Mouse (Mus musculus): ENCODE data around the gene 1810024B03Rik. TPM values are rescaled to one million over a fixed set of nuclear protein-coding genes. Genes with fewer than 3 reads are reported as not detected.

Gene 1810024B03Rik
- 1.1 TPM for polyA plus RNA-seq (2014; fragmentation: Illumina TruSeq; extraction: RNeasy Lipid Tissue Mini Kit (QIAGEN cat#74804))

GRCm38 (mm10) chr2:127207547-127208451, at the start of gene 1810024B03Rik, which contains the start of gene Snrnp200:
1810024B03Rik (minus strand) TSS chr2:127208280.
Snrnp200 (plus strand) TSS chr2:127208386.

DNA sequence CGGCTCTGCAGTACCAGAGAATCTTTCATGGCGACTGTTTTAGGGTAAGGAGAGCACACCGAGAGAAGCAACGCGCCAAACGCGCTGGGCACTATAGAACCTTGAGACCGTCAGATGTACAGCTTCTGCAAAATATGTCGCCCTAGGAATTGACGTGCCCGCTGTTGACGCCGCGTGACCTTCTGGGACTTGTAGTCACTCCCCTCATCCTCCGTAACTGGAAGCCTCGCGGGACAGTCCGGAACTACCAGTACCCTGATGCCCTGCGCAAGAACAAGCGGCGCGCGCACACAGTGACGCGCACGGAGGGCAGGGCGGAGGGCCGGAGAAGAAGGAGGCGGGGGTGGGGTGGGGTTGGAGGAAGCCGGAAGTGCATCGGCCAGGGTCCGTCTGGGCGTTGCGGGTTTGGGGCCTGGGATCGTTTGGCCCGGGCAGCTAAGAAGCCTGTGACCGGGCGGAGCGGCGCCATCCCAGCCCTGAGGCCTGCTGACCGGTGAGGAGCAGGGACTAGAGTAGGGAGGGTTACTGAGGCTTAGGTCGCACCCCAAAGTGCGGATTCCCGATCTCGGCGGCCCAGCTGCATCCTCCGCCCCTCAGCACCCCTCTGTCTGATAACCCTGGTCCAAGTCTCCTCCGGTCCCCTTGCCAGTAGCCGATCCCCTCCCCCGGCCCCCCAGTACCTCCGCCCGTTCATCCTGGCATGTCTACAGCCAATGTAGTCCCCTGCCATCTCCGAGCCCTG, 39.7 kb upstream of the 1810024B03Rik start, which contains the start of the genes Ciao1 and Tmem127:
TSS of gene Ciao1 (minus strand) at position 225 of the 742 bp plus-strand sequence.
TSS of gene Tmem127 (plus strand) at position 317 of the 742 bp plus-strand sequence.

DNA sequence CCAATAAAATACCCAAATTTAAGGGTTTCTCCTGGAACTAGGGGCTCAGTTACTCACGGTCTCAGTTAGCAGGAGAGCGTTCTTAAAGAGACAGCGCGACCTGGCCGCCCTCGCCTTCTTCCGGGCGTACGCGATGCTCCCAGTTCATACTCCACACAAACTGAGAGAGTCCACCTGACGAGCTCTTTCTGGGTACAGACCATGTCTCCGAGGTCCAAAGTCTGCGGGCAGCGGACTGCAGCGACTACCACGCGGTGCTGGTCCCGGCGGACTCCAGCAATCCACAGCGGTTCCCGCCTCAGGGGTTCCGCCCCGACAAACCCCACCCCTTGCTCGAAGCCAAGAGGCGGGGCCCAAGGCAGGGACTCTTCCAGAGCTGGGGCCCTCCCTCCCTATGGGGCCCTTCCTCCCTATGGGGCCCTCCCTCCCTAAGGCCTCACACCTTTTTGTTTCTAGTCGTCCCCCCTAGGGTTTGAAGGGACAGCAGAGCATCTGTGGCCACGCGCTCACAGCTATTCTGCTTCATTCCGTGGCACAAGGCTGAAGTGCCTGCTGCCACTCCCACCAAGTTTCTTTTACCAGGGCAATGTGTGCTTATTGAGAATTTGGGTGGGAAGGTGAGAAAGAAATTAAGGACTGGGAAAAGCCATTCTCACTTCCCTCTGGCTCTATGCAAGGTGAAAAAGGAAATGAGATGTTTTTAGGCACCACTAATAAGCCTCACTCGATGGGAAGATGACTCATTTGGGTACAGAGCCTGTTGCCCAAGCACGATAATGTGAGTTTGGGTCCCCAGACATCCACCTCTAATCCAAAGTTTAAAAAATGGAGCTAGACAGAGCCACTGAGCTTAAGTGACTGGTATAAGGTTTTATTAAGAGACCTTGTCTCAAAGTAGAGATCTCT, 64.7 kb downstream of the 1810024B03Rik start, which contains the start of gene Itpripl1:
TSS of gene Itpripl1 (minus strand) at position 285 of the 906 bp plus-strand sequence.

Other genes starting within 250 kb of the 1810024B03Rik start
- gene Ap4e1, start 199.6 kb downstream of the 1810024B03Rik start, polyA plus RNA-seq (2014; fragmentation: Illumina TruSeq; extraction: RNeasy Lipid Tissue Mini Kit (QIAGEN cat#74804)): 31.5 TPM
- 19.2 TPM for gene Blvra, start 137.6 kb downstream of the 1810024B03Rik start, polyA plus RNA-seq (2014; fragmentation: Illumina TruSeq; extraction: RNeasy Lipid Tissue Mini Kit (QIAGEN cat#74804))
- 32.9 TPM for gene Ncaph, start 74.3 kb downstream of the 1810024B03Rik start, polyA plus RNA-seq (2014; fragmentation: Illumina TruSeq; extraction: RNeasy Lipid Tissue Mini Kit (QIAGEN cat#74804))
- gene Itpripl1, start 64.8 kb downstream of the 1810024B03Rik start, polyA plus RNA-seq (2014; fragmentation: Illumina TruSeq; extraction: RNeasy Lipid Tissue Mini Kit (QIAGEN cat#74804)): 2.9 TPM
- 36.3 TPM for gene Snrnp200, start 106 bp upstream of the 1810024B03Rik start, polyA plus RNA-seq (2014; fragmentation: Illumina TruSeq; extraction: RNeasy Lipid Tissue Mini Kit (QIAGEN cat#74804))
- 33.0 TPM for gene Ciao1, start 39.5 kb upstream of the 1810024B03Rik start, polyA plus RNA-seq (2014; fragmentation: Illumina TruSeq; extraction: RNeasy Lipid Tissue Mini Kit (QIAGEN cat#74804))
- gene Tmem127, start 39.6 kb upstream of the 1810024B03Rik start, polyA plus RNA-seq (2014; fragmentation: Illumina TruSeq; extraction: RNeasy Lipid Tissue Mini Kit (QIAGEN cat#74804)): 58.5 TPM
- gene Stard7, start 61.9 kb upstream of the 1810024B03Rik start, polyA plus RNA-seq (2014; fragmentation: Illumina TruSeq; extraction: RNeasy Lipid Tissue Mini Kit (QIAGEN cat#74804)): 138 TPM
- gene Dusp2, start 127.9 kb upstream of the 1810024B03Rik start, polyA plus RNA-seq (2014; fragmentation: Illumina TruSeq; extraction: RNeasy Lipid Tissue Mini Kit (QIAGEN cat#74804)): not detected
- gene Astl, start 130.4 kb upstream of the 1810024B03Rik start, polyA plus RNA-seq (2014; fragmentation: Illumina TruSeq; extraction: RNeasy Lipid Tissue Mini Kit (QIAGEN cat#74804)): 0.88 TPM
- not detected for gene Adra2b, start 154.9 kb upstream of the 1810024B03Rik start, polyA plus RNA-seq (2014; fragmentation: Illumina TruSeq; extraction: RNeasy Lipid Tissue Mini Kit (QIAGEN cat#74804))
- not detected for gene Gpat2, start 216.9 kb upstream of the 1810024B03Rik start, polyA plus RNA-seq (2014; fragmentation: Illumina TruSeq; extraction: RNeasy Lipid Tissue Mini Kit (QIAGEN cat#74804))
- gene Fahd2a, start 236.3 kb upstream of the 1810024B03Rik start, polyA plus RNA-seq (2014; fragmentation: Illumina TruSeq; extraction: RNeasy Lipid Tissue Mini Kit (QIAGEN cat#74804)): 5.8 TPM